Mouse (Mus musculus) naive thymus-derived CD4-positive, alpha-beta T cell, adult 5 months (primary cell): ENCODE results near the gene Vmn1r40. TPM values are rescaled to one million over a fixed set of nuclear protein-coding genes. Genes with fewer than 3 reads are reported as not detected.

ENCODE experiments used
- polyA plus RNA-seq: library from polyadenylated mRNA; unstranded; fragments of 100-300 nt; shearing (Covaris generic); gene quantifications from one replicate; pipeline ENCODE4 v1.2.1, GENCODE M21; 2017

Vmn1r40 gene
- not detected for polyA plus RNA-seq

GRCm38 (mm10) chr6:89707240-89707639 lies at the start of gene Vmn1r40:
Vmn1r40 (plus strand) TSS chr6:89707540.

DNA sequence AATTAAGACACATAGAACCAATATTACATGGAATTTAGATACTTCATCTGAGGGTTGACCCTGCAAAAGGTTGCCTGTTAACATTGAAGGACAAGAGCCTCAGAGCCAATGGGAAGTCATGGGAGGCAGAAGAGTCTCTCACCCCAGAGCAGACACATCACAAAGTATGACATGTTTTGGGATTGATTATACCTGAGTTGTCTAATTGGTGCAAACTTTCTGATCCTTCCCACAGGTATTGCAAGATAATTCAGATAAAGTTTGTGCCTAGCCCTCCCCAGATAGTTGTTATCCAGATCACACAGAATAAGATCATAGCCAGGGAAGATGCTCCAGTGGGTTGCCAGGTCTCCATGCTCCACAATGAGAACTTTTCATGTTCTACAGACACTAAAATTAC lies 33.1 kb downstream of the Vmn1r40 start, which contains the start of gene Vmn1r41:
Vmn1r41 (plus strand) TSS at position 301 of the 400 bp plus-strand sequence.

Other genes with a start within 250 kb of the Vmn1r40 start
- gene Chchd6, start 111.9 kb upstream of the Vmn1r40 start, polyA plus RNA-seq, result 4.8 TPM
- gene Txnrd3, start 63.6 kb upstream of the Vmn1r40 start, polyA plus RNA-seq, result 8.5 TPM
- not detected for gene Vmn1r41, start 33.2 kb downstream of the Vmn1r40 start, polyA plus RNA-seq
- gene Vmn1r42, start 168.9 kb downstream of the Vmn1r40 start, polyA plus RNA-seq, result not detected
- not detected for gene Vmn1r43, start 168.9 kb downstream of the Vmn1r40 start, polyA plus RNA-seq
- gene Vmn1r44, start 176.1 kb downstream of the Vmn1r40 start, polyA plus RNA-seq, result not detected
- not detected for gene Vmn1r45, start 233.1 kb downstream of the Vmn1r40 start, polyA plus RNA-seq